Mouse (Mus musculus) gastrocnemius, adult 8-10 months (tissue): ENCODE data around the gene Wsb2. TPM values are rescaled to one million over a fixed set of nuclear protein-coding genes. Genes with fewer than 3 reads are reported as not detected.
"Not testable (repeated sequence)": the region's sequence is repeated elsewhere in the genome, so short reads cannot be mapped to it uniquely, and the experiment has no call there.

ENCODE experiments used
- DNase-seq, 2 experiments: peaks; one replicate each; pipeline ENCODE4 v3.0.0; 2022; ENCODE audit warnings: low spot score in 2 of 2
- total RNA-seq, 4 experiments: library from RNA; stranded (reverse); gene quantifications; 2 replicates each; pipeline ENCODE4 v1.2.4; 2022

Wsb2 gene
- total RNA-seq, 4 experiments from 2014 or later = 94.3 to 146 (median 115) TPM

DNA sequence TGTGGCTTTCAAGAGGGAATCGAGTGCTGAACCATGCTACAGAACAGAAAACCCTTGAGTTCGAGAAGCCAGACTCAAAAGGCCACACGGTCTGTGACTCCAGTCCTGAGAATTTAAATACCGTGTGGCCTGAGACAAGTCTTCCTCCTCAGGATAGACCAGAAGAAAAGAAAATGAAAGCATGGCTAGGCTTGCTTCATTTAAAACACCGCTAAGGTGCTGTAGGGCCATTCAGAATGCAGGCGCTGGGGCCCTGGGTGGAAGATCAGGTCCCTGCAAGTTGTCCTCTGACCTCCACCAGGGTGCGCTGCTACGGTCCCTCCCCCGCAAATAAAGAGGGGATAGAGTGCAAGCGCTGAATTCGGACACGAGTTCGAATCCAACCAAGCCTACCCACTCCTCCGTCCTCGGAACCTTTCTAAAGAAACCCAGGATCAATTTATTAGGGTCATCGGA, 31.2 kb downstream of the Wsb2 start:
- no peak for DNase-seq

DNA sequence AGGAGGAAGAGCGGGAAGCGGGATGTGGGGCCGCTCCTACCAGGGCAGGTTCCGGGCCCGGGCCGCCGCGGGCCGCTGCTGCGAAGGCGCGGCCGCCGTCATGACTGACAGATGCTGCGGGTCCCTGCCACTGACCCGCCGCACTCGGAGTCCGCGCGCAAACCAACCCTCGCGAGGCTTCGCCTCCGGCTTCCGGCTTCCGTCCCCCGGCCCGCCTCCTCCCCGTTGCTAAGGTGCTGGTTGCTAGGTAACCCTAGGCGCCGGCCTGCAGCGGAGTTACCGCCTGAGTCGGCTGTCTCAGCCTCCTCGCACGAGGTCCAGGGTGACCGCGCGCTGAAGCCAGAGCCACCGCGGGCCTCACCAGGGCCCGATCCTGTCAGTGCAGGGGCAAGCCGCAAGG, 31.8 kb downstream of the Wsb2 start, which contains the start of gene Rfc5:
TSS of gene Rfc5 (minus strand) at position 171 of the 400 bp plus-strand sequence.
- peak; percentile 87 to 91 for DNase-seq

DNA sequence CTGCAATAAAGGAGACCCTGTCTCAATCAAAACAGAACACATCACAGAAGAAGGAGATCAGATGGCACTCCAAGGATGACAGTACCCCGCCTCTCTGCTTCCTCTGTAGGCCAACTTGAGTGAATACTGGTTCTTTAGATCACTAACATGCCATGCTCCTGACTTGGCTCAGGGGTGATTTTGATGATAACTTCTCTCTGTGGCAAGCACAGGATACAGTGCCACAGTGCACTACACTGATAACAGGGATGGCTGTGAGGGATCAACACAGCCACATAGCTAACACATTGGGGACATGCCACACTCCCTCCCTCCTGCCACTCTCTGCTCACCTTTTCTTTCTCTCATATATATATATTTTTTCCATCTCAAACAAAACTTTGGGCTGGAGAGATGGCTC, 33.8 kb downstream of the Wsb2 start:
- no peak for DNase-seq

- no peak for DNase-seq
These were observed 38.7 kb downstream of the Wsb2 start for GRCm38 (mm10) chr5:117395834-117396233.

DNA sequence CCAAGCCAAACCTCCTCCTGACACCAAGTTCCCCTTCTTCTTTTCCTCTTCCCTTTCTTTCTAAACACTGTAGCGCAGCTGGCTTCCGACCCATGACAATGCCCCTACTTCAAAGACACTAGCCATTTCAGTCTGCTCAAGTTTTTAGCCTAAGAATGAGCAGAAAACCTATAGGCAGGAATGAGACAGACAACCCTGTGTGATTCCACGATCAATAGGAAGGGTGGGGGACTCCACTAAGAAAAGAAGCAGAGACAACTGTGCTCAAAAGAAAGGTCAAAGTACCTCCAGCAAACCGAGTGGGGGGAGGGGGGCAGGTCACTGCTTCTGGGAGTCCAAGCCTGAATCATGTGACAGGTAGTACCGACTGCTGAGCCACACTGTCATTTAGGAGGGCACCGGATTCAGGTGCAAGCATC, 39.5 kb downstream of the Wsb2 start:
- DNase-seq = no peak

DNA sequence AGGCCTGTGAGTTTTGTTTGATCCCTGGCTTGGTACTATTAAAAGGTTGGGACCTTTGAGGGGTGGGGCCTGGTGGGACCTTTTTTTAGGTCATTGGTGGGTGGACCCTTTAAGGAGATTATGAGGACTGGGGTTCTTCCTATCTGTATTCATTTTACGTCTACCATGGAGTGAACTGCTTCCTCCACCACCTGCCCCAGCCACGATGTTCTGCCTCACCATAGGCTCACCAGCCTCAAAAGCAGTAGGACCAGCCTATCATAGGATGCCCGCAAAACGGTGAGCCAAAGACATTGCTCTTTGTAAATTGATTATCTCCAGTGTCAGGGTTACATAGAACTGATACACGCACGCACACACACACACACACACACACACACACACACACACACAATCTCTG, 40.3 kb downstream of the Wsb2 start:
- no peak for DNase-seq

GRCm38 (mm10) chr5:117398007-117398550, 41.0 kb downstream of the Wsb2 start:
- no peak for DNase-seq

DNA sequence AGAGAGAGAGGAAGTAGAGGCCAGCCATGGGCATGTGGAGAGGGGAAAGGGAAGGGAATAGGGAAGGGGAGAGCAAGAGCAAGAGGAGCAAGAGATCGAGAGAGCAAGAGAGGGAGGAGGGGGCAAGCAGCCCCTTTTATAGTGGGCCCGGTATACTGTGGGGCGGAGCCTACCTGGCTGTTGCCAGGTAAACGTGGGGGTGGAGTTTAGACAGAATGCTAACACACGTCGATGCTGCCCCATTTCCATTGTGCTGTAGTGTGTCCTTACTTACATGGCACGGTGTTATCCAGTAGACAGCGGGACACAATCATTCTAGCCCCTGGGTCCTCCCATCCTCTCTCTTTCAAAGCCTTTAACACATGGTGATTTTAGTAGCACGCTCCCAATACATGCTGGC, 42.2 kb downstream of the Wsb2 start:
- DNase-seq = no peak

DNA sequence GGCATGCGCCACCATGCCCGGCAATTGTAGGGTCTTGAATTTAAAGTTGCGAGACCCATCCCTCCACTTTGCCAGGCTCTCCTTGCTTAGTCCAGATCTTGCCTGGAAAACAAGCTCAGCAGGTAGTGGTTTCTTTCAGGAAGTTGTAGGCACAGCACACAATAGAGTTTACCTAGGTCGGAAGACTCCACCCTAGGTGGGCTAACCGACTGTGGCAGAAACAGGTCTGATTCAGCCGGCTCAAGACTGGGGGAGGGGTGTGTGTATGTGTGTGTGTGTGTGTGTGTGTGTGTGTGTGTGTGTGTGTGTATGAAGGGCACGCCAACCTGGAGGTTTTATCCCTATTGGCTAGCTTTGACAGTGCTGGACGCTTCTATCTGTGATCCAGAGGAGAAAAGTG, 46.5 kb downstream of the Wsb2 start:
- no peak for DNase-seq

GRCm38 (mm10) chr5:117404671-117405070, 47.6 kb downstream of the Wsb2 start:
- not testable (repeated sequence) for DNase-seq

DNA sequence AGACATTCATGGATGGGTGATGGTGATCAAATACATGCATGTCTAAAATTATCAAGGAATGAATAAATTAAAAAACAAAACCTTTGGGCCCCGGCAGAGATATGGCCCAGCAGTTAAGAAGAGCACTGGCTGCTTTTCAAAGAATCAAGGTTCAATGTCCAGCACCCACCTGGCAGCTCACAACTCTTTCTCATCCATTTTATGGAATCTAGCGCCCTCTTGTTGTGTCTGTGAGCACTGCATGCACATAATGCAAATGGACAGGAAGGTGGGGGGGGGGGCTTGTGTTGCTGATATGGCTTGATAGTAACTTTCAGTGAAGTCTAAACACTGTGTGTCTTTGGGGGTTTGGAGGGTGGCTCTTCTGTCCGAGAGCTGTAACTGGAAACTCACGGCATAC, 51.1 kb downstream of the Wsb2 start:
- DNase-seq = no peak

- no peak for DNase-seq
These were observed 52.3 kb downstream of the Wsb2 start for GRCm38 (mm10) chr5:117409369-117409768.

GRCm38 (mm10) chr5:117413507-117414501, 56.7 kb downstream of the Wsb2 start, which contains the start of gene Ksr2:
Ksr2 (plus strand) TSS chr5:117414000.
- no peak for DNase-seq

- no peak for DNase-seq
These were observed 57.5 kb downstream of the Wsb2 start for GRCm38 (mm10) chr5:117414611-117415010.

DNA sequence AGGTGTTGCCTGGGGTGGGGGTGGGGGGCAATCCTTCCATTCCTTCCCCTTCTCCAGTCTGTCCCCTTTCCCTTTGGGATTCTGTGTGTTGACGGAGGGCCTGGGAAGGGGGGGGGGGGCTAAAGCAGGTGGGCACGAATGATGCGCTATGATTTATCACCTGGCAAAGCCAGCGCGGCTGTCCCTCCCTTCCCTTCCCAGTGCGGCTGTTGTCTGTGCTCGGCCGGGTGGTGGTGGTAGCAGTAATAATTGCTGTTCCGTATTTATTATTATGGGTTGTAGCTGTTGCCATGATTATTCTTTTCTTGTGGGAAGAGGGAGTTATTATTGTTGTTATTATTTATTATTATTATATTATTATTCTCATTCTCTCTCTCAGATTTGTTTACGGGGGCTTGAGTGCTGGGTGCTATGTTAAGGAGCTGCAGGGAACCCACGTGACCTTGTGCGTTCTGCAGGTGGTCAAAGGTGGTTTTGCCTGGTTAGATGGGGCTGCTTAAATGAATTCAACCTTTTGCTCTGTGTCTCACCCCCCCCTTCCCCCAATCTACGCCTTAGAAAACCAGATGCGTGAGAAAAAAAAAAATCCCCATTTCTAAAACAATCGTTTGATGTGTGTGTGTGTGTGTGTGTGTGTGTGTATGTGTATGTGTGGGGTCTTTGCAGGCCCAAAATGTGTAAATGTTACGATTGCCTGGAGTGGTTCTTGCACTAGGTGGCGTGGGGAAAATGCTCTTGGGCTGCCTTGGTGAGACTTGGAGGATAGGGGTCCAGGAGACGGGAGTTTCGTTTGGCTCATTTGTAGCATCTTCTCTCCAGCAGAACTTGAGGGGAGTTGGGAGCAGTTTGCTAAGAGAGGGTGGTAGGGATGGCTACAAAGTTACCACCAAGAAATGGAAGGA, 58.2 kb downstream of the Wsb2 start:
- DNase-seq = no peak

DNA sequence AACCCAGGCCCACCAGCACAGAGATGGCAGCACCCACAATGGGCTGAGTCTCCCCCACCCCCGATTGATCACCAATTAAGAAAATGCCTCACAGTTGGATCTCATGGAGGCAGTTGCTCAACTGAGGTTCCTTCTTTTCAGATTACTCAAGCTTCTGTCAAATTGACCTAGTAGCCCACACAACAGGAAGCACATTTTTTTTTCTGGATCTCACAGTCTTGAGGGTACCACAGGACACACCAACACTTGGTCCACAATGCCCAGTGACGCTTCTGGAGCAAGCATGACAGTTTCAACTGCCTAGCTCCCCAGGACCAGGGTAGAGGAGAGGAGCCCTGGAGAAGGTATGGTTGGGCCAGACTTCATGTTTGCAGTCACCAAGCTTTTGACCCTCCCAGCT, 60.3 kb downstream of the Wsb2 start:
- DNase-seq = no peak

Other genes with a start within 250 kb of the Wsb2 start
- 10 to 100 TPM; 76.0 to 91.9 (median 89.6) TPM for gene Suds3, start 241.2 kb upstream of the Wsb2 start, total RNA-seq
- 1 to 10 TPM; 3.0 to 4.5 (median 3.7) TPM for gene Taok3, start 237.2 kb upstream of the Wsb2 start, total RNA-seq
- 100 to 1,000 TPM; 366 to 419 (median 400) TPM for gene Pebp1, start 69.7 kb upstream of the Wsb2 start, total RNA-seq
- 1 to 10 TPM; 5.5 to 7.5 (median 6.9) TPM for gene Vsig10, start 38.2 kb upstream of the Wsb2 start, total RNA-seq
- 1 to 10 TPM in 3 of 4 experiments, under 1 TPM in 1; 0.89 to 1.8 (median 1.2) TPM for gene Rfc5, start 31.7 kb downstream of the Wsb2 start, total RNA-seq
- under 1 TPM; 0.05 to 0.17 (median 0.09) TPM for gene Ksr2, start 56.7 kb downstream of the Wsb2 start, total RNA-seq